Mouse (Mus musculus) frontal cortex, adult 2 months (tissue): ENCODE results near the gene Ttc32. TPM values are rescaled to one million over a fixed set of nuclear protein-coding genes. Genes with fewer than 3 reads are reported as not detected.
A peak's percentile ranks its signal among the peaks of the same experiment; 100 is the strongest.
"Not testable (repeated sequence)": the region's sequence is repeated elsewhere in the genome, so short reads cannot be mapped to it uniquely, and the experiment has no call there.

ENCODE experiments used
- DNase-seq, 2 experiments: peaks; one replicate each; pipeline ENCODE4 v3.0.0; 2022; ENCODE audit warnings: low spot score in 1 of 2; ENCODE audit errors: extremely low spot score in 1 of 2
- polyA plus RNA-seq: library from polyadenylated mRNA; depleted of rRNA; stranded (reverse); fragments of >200 nt; gene quantifications from 2 replicates; pipeline ENCODE4 v1.2.3, GENCODE M21; 2012; rRNA removed

Ttc32 gene
- polyA plus RNA-seq, result 5.1 and 7.0 TPM in 2 replicates

DNA sequence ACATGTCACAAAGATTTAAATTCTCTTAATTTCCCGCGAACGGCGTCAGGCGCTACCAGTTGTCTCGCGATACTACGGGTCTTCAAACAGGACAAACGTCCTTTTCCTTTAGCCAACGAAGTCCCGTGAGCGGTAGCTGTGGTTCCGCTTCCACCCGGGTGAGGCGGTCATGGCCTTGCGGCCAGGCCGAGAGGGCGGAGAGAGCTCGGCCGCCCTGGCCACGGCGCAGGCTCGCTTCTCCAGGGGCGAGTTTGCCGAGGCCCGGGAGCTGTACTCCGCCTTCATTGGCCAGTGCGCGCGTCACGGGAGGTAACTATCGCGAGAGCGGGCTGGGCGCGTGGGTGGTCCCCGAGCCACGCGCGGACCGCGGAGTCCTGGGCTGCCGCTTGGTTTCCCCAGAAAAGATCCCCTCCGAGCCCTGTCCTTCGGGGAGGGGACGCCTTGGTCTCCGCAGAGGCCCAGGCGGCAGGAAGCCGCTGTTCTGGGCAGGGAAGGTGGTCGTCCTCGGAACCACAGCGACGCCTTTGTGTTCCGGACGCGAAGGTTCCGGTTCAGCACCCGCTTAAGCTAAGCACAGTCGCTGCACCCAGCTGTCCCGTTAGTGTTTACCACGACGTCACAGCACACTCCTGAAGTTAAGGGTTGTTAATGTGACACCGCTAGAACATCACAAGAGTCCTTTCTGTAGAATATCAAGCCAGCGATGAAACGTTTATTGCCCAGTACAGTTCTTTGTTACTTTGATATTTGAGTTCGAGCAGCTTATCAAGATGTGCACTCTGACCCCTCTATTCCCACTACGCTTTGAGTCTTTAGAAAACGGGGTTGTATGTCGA lies at the start of gene Ttc32:
Ttc32 (plus strand) TSS at position 110 of the 836 bp plus-strand sequence.
- DNase-seq, result peak; percentile 88 to 96

GRCm38 (mm10) chr12:8993231-8993630 lies 36.6 kb upstream of the Ttc32 start:
- no peak for DNase-seq

DNA sequence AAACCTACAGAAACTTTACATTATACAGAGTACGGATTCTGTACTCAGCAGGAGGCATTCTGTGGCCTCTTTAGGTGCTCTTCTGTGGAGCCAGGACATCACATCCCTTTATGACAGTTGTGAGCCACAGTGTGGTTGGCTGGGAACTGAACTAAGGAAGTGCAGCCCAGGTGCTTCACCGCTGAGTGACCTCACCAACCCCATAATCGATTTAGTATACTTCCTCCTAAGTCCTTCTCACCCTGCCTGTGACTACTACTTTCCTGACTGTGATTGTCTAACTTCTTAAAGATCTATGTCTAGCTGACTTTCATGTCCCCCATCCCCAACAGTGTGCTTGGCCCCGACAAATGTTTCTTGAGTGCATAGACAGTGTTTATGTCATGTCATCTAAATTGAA lies 31.5 kb upstream of the Ttc32 start:
- no peak for DNase-seq

GRCm38 (mm10) chr12:9002038-9002648 lies 27.7 kb upstream of the Ttc32 start:
- peak; percentile 44 to 85 for DNase-seq

DNA sequence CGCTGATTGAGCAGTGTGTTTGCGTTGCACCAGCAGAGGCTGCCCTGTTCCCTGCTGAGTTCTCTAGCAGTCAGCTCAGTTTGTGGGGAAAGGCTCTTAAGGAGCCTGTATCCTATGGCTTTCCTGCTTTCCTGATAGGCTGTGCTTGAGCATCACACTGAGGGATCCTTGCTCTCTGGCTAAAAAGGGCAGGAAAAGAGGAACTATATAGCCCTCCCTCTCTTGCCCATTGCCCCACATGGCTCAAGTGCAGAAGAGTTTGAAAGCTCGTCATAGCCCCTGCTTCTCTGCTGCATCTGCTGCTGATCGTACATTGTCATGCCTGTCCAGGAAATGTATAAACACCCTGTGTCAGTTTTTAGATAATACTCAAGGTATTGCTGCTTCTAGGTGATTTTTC lies 22.7 kb upstream of the Ttc32 start:
- no peak for DNase-seq

- DNase-seq, result no peak
Measured at GRCm38 (mm10) chr12:9007811-9008210, 22.0 kb upstream of the Ttc32 start.

GRCm38 (mm10) chr12:9010311-9010710 lies 19.5 kb upstream of the Ttc32 start:
- DNase-seq, result no peak

GRCm38 (mm10) chr12:9016376-9016775 lies 13.4 kb upstream of the Ttc32 start:
- DNase-seq, result no peak

- no peak for DNase-seq
Measured at GRCm38 (mm10) chr12:9020431-9020830, 9.4 kb upstream of the Ttc32 start.

DNA sequence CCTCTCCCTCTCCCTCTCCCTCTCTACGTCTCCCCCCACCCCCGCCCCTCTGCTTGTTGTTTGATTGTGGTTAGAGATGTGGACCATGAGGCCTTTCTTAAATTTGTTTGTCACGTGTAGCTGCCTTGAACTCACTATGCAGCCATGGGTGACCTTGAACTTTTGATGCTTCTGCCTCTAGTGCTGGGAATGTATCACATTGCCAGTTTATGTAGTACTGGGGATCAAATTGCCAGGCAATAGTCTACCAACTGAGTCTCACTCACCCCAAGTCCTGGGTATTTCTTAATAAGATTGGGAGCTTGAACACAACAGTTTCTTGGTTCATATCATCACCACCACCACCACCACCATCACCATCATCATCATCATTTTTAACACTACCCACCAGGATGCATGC lies 8.8 kb upstream of the Ttc32 start:
- no peak for DNase-seq

GRCm38 (mm10) chr12:9023031-9023430 lies 6.8 kb upstream of the Ttc32 start:
- DNase-seq, result no peak

DNA sequence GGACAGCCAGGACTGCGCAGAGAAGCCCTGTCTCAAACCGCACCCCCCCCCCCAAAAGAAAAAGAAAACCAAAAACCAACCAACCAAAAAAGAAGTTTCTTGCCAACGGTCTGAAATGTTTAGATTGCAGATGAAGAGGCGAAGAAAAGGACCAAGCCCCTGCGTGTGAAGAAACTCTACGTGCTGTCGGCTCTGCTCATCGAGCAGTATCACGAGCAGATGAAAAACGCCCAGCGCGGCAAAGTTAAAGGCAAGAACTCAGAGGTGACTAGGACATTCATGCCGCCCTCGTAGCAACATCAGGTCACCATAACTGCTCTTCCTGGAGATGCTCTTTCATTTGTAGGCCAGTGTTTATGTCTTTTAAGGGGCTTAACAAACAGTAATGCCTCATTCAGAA lies 5.7 kb upstream of the Ttc32 start:
- no peak for DNase-seq

DNA sequence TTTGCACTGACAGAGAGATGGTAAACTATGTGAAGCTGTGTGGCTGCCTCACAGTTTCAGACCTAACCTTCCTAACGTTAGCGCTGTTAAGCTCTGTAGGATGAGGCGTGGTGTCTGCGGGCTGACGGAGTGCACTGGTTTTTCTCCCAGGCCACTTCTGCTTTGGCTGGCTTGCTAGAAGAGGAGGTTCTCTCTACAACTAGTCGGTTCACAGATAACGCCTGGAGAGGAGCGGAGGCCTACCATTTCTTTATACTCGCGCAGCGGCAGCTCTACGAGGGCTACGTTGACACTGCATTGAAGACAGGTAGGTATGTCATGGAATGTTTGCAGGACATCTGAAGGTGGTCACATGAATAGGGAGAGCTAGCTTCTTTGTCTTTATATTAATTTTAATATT lies 5.1 kb upstream of the Ttc32 start:
- no peak for DNase-seq

DNA sequence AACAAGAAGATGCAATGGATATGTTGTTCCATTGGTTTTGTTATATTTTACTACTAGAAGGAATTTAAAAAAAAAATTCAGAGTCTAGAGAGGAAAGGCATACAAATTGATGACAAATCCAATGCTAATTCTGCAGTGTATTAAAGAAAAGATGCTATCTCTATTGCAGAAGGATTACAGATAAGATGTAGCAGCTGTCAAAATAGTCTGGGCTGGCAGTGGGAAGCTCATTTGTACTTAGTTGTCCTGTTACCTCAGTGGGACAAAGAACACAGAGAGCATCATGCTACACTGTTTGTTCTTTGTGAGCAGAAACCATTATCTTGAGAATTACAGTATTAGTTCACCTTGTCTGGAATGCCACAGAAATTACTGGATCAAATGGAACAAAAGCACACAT lies 3.0 kb upstream of the Ttc32 start:
- DNase-seq, result no peak

DNA sequence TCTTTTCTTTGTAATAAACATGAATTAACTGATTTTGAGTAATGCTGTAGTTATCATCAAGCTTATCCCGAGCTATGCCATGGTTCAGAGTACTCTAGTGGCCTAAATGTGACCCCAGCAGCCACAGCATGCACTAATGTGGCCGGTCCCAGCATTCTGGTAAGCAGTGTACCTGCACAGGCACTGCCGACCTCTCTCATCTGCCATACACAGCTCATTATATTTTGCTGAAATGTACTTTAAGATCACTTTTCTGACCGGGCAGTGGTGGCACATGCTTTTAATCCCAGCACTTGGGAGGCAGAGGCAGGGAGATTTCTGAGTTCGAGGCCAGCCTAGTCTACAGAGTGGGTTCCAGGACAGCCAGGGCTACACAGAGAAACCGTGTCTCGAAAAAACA lies 981 bp upstream of the Ttc32 start:
- not testable (repeated sequence) for DNase-seq

DNA sequence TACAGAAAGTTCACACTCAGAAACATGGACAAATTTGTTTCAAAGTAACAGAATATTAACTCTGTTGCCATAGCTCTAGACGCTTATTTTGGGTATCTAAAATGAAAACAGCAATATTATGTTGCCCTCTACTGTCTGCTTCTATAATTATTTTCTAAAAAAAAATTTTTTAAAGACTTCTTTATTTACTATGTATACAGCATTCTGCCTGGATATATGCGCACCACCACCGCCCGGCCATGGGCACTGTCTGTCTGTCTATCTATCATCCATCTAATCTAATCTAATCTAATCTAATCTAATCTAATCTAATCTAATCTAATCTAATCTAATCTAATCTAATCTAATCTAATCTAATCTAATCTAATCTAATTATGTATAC lies 300 bp upstream of the Ttc32 start:
- DNase-seq, result no peak

GRCm38 (mm10) chr12:9031166-9031565 lies 1.4 kb downstream of the Ttc32 start:
- DNase-seq, result no peak

DNA sequence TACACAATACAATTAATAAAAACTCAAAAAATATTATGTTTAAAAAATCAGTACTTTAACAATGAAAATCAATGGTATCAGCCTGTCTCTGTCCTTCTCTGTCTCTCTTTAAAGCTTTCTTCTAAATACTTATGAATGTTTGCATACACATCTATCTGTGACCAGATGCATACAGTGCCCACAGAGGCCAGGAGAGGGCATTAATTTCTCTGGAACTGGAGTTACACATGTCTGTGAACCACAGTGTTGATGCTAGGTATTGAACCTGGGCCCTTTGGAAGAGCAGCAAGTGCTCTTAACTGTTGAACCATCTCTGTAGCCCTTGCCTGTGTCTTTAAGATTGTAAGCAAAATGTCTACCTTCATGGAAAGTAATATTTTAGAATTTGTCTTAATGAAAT lies 3.3 kb downstream of the Ttc32 start:
- no peak for DNase-seq

GRCm38 (mm10) chr12:9036409-9036808 lies 6.6 kb downstream of the Ttc32 start:
- DNase-seq, result no peak

DNA sequence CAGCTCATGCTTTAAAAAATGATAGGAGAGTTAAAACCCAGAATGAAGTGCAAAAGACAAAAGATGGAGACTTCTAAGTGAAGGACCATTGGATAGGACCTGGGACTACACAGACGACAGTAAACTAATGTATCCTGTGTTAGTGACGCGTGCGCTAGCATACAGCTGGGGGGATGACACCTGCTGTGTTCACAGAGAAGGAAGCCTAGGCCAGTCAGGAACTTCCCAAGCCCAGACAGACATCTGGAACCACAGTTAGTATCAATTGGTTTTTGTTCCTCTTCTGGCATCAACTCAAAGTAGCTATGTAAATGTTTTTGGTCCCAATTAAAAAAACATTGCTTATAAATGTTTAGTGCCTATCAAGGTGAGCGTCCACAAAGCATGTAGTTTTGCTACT lies 10.4 kb downstream of the Ttc32 start:
- DNase-seq, result no peak

DNA sequence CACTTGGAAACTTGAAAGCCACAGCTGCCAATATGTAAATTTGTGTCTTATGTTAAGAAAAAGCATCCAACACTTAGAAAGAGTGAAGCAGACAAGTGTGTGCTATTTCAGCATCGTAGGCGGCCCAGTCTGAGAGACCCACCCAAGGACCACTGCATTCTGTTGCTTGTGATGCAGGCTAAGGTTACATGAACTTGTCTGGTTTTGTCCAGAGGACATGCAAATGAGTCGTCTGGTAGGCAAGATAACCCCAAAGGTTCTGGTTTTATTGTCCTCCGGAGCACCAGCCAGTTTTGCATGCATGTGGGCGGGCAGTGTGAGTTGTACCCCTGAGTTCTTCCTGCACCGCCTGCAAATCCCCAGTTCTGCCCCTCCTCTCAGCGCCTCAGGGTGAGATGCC lies 10.9 kb downstream of the Ttc32 start:
- no peak for DNase-seq

- no peak for DNase-seq
Measured at GRCm38 (mm10) chr12:9042316-9042715, 12.5 kb downstream of the Ttc32 start.
